Mouse (Mus musculus) right cerebral cortex, postnatal 4 days (tissue): ENCODE results near the gene Med24.

Experiments
- DNase-seq: peaks from one replicate; pipeline ENCODE4 v3.0.0-alpha.2; 2022

Gene Med24

GRCm38 (mm10) chr11:98765421-98766309 lies 36.4 kb upstream of the Med24 start:
- DNase-seq, result no peak

GRCm38 (mm10) chr11:98764746-98765145 lies 35.5 kb upstream of the Med24 start:
- DNase-seq, result no peak

GRCm38 (mm10) chr11:98764091-98764490 lies 34.9 kb upstream of the Med24 start:
- no peak for DNase-seq

- DNase-seq, result no peak
These were observed 34.2 kb upstream of the Med24 start for GRCm38 (mm10) chr11:98763502-98763861.

- no peak for DNase-seq
These were observed 33.7 kb upstream of the Med24 start for GRCm38 (mm10) chr11:98762756-98763501.

GRCm38 (mm10) chr11:98761939-98762338 lies 32.7 kb upstream of the Med24 start:
- no peak for DNase-seq

- DNase-seq, result no peak
These were observed 27.5 kb upstream of the Med24 start for GRCm38 (mm10) chr11:98756711-98757110.

GRCm38 (mm10) chr11:98755726-98756380 lies 26.6 kb upstream of the Med24 start:
- DNase-seq, result no peak

GRCm38 (mm10) chr11:98754621-98755181 lies 25.5 kb upstream of the Med24 start:
- peak; percentile 80 for DNase-seq

GRCm38 (mm10) chr11:98754151-98754620 lies 25.0 kb upstream of the Med24 start:
- no peak for DNase-seq

GRCm38 (mm10) chr11:98753264-98753663 lies 24.0 kb upstream of the Med24 start:
- no peak for DNase-seq

GRCm38 (mm10) chr11:98752562-98753140 lies 23.4 kb upstream of the Med24 start:
- no peak for DNase-seq

- DNase-seq, result no peak
These were observed 22.1 kb upstream of the Med24 start for GRCm38 (mm10) chr11:98751221-98751782.

- DNase-seq, result peak; percentile 89
These were observed 21.3 kb upstream of the Med24 start for GRCm38 (mm10) chr11:98750351-98751201.

- DNase-seq, result peak; percentile 85
These were observed 20.5 kb upstream of the Med24 start for GRCm38 (mm10) chr11:98749716-98750115.

GRCm38 (mm10) chr11:98748506-98749416 lies 19.5 kb upstream of the Med24 start:
- DNase-seq, result no peak

GRCm38 (mm10) chr11:98747804-98748505 lies 18.7 kb upstream of the Med24 start:
- DNase-seq, result no peak

- peak; percentile 90 for DNase-seq
These were observed 17.8 kb upstream of the Med24 start for GRCm38 (mm10) chr11:98746855-98747693.
